Mouse (Mus musculus): ENCODE data around the gene Rap1a. TPM values are rescaled to one million over a fixed set of nuclear protein-coding genes. Genes with fewer than 3 reads are reported as not detected.

Gene Rap1a
- 82.1 and 83.4 TPM in 2 replicates for polyA plus RNA-seq (2016; fragmentation: Nextera tagmentation; extraction: Ambion mirVana)

GRCm38 (mm10) chr3:105801191-105802166 is at the start of gene Rap1a:
Gene Rap1a, minus strand, starts transcription at chr3:105801336.
- H3K4me1 ChIP-seq, result peaks cover 15% of the 10 kb centered on the region
- no peaks in the 10 kb centered on the region for H3K36me3 ChIP-seq
- H3K27ac ChIP-seq, result peak within 1 kb of the TSS; percentile 83
- H3K9ac ChIP-seq, result peak within 1 kb of the TSS; percentile 92
- WGBS, result 27% methylated on average over 32 of the region's 50 CpGs
- no peaks in the 10 kb centered on the region for H3K27me3 ChIP-seq
- peak within 1 kb of the TSS; percentile 66 for H3K4me2 ChIP-seq (replicated peaks)
- peak within 1 kb of the TSS; percentile 92 for H3K4me3 ChIP-seq
- H3K9me3 ChIP-seq, result no peaks in the 10 kb centered on the region
- ATAC-seq (ENCODE audit: insufficient number of reproducible peaks, insufficient read depth, low FRiP score, low TSS enrichment), result peak; percentile 90

DNA sequence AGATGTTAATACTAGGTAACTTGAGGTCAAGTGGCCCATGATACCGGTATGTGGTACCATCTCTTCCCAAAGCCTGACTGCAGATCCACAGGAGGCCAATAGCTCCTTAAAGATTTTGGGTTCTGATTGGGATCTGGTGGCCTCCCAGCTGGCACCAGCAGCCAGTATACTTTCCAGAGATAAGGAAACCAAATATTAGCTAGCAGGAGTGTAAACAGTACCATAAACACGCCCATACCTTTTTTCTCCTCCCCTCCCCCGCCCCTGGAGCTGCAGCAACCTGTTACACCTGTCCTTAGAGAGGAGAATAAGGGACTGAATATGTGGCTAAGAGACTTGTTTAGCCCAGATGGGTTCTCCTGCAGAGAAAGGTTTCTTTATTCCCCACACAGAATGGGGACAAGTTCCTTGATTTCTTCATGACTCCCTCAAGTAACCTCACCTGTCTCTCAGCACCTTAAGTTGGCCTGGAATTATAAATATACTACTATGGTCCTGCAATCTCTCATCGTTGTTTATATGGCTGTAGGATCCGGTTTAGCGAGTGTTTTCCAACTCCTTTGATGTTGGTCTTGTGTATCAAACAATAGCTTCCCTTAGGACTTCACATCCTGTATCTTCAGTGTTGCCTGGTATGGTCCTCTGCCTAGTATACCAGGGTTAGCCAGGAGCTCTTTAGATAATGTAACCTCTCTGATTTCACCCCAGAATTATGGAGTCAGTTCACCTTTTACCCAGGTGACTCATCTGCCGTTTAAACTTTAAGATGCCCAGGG is 45.3 kb upstream of the Rap1a start:
- H3K27ac ChIP-seq, result no peak overlapping the region
- H3K36me3 ChIP-seq, result no peaks in the 10 kb centered on the region
- H3K4me3 ChIP-seq, result no peak overlapping the region
- 72% methylated on average over 7 of the region's 7 CpGs for WGBS
- H3K4me2 ChIP-seq (replicated peaks), result no peak overlapping the region
- no peaks in the 10 kb centered on the region for H3K4me1 ChIP-seq
- H3K9ac ChIP-seq, result no peak overlapping the region
- H3K9me3 ChIP-seq, result no peaks in the 10 kb centered on the region
- ATAC-seq (ENCODE audit: insufficient number of reproducible peaks, insufficient read depth, low FRiP score, low TSS enrichment), result no peak
- no peaks in the 10 kb centered on the region for H3K27me3 ChIP-seq

- no peak overlapping the region for H3K4me3 ChIP-seq
- 86% methylated on average over 4 of the region's 4 CpGs for WGBS
- H3K27ac ChIP-seq, result no peak overlapping the region
- no peaks in the 10 kb centered on the region for H3K4me1 ChIP-seq
- no peaks in the 10 kb centered on the region for H3K27me3 ChIP-seq
- no peak for ATAC-seq (ENCODE audit: insufficient number of reproducible peaks, insufficient read depth, low FRiP score, low TSS enrichment)
- H3K9ac ChIP-seq, result no peak overlapping the region
- H3K9me3 ChIP-seq, result no peaks in the 10 kb centered on the region
- no peak overlapping the region for H3K4me2 ChIP-seq (replicated peaks)
- H3K36me3 ChIP-seq, result no peaks in the 10 kb centered on the region
These were observed 38.7 kb upstream of the Rap1a start for GRCm38 (mm10) chr3:105839836-105840235.

DNA sequence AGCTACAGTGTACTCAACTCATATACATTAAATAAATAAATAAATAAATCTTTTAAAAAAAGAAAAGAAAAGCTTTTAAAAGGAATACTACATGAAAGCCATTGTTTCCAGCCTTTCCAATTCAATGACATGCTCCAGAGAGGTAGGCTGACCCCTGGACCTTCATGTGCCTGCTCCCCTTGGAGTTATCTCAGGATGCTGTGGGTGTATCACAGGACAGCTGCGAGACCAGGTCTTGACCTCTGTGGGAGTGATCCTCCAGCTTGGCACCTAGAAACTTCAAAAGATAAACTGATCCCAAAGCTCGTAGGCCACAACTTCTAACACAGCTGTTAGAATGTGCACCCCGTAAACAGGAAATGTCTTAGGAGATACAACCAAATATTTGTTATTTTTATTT is 37.5 kb upstream of the Rap1a start:
- no peaks in the 10 kb centered on the region for H3K27me3 ChIP-seq
- no peaks in the 10 kb centered on the region for H3K9me3 ChIP-seq
- 81% methylated on average over 3 of the region's 3 CpGs for WGBS
- ATAC-seq (ENCODE audit: insufficient number of reproducible peaks, insufficient read depth, low FRiP score, low TSS enrichment), result no peak
- H3K4me3 ChIP-seq, result no peak overlapping the region
- no peak overlapping the region for H3K4me2 ChIP-seq (replicated peaks)
- H3K4me1 ChIP-seq, result no peaks in the 10 kb centered on the region
- no peak overlapping the region for H3K27ac ChIP-seq
- no peaks in the 10 kb centered on the region for H3K36me3 ChIP-seq
- no peak overlapping the region for H3K9ac ChIP-seq

- no peaks in the 10 kb centered on the region for H3K4me1 ChIP-seq
- 92% methylated on average over 3 of the region's 3 CpGs for WGBS
- no peaks in the 10 kb centered on the region for H3K36me3 ChIP-seq
- H3K27me3 ChIP-seq, result no peaks in the 10 kb centered on the region
- no peak for ATAC-seq (ENCODE audit: insufficient number of reproducible peaks, insufficient read depth, low FRiP score, low TSS enrichment)
- no peak overlapping the region for H3K4me2 ChIP-seq (replicated peaks)
- H3K27ac ChIP-seq, result no peak overlapping the region
- no peaks in the 10 kb centered on the region for H3K9me3 ChIP-seq
- H3K9ac ChIP-seq, result no peak overlapping the region
- H3K4me3 ChIP-seq, result no peak overlapping the region
These were observed 35.7 kb upstream of the Rap1a start for GRCm38 (mm10) chr3:105836883-105837282.

DNA sequence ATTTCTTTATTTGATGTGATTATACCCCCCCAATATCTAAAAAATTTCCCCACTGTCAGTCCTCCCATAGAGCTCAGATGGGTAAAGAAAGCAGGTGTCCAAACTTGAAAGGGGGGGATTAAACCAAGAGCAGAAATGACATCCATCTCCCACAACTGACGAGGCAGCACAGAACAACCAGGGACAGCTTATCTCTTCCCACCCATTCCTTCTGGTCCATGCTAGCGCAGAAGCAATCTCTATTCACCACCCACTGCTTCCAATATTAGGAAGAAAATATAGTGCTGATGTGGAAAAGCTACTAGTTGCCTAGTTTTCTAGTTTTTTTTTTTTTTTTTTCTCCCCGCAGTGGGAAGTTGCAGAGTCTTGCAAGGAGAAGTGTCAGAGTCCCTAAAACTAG is 34.7 kb upstream of the Rap1a start:
- no peaks in the 10 kb centered on the region for H3K27me3 ChIP-seq
- WGBS, result 76% methylated on average over 3 of the region's 3 CpGs
- no peak overlapping the region for H3K4me3 ChIP-seq
- ATAC-seq (ENCODE audit: insufficient number of reproducible peaks, insufficient read depth, low FRiP score, low TSS enrichment), result no peak
- H3K9me3 ChIP-seq, result no peaks in the 10 kb centered on the region
- no peaks in the 10 kb centered on the region for H3K36me3 ChIP-seq
- no peak overlapping the region for H3K9ac ChIP-seq
- H3K4me2 ChIP-seq (replicated peaks), result no peak overlapping the region
- no peaks in the 10 kb centered on the region for H3K4me1 ChIP-seq
- no peak overlapping the region for H3K27ac ChIP-seq

GRCm38 (mm10) chr3:105831584-105831983 is 30.4 kb upstream of the Rap1a start:
- Histone ChIP-seq H3K9me3 (no peaks in the 10 kb centered on the region), H3K4me3 (no peak overlapping the region), H3K27me3 (no peaks in the 10 kb centered on the region), H3K9ac (no peak overlapping the region), H3K27ac (no peak overlapping the region), H3K36me3 (no peaks in the 10 kb centered on the region), H3K4me2 (replicated peaks) (no peak overlapping the region), H3K4me1 (no peaks in the 10 kb centered on the region)
- no peak for ATAC-seq (ENCODE audit: insufficient number of reproducible peaks, insufficient read depth, low FRiP score, low TSS enrichment)
- WGBS, result 97% methylated on average over 3 of the region's 3 CpGs

DNA sequence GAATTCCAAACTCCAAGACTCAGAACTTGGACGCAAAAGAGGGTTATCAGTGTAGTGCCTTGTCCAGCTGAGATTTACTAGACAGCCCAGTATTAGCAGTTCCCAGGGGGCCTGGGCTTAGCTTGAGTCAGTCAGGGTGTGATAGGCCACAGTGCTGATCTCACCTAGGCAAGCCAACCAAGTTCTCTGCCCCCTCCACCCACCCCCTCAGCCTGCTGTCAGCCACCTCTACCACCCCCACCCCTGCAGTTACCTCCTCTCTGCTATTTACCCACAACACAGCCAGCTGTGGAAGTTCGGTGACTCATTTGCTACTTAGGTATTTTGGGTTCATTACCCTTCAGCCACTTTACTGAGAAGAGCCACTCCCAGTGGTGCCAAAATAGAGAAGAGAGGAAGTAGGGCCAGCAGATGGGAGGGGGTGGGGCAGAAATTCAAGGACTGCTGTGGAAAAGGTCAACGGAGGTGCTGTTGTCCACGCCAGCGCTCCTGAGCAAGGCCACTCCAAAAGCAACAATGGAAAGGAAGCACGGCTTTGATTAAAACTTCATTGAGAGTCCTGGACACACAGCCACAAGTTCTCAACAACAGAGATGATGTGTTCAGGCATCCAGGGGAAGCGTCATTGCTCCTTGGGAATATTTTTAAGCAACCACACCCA is 24.5 kb upstream of the Rap1a start:
- WGBS, result 55% methylated on average over 7 of the region's 7 CpGs
- H3K9ac ChIP-seq, result no peak overlapping the region
- no peak overlapping the region for H3K27ac ChIP-seq
- no peaks in the 10 kb centered on the region for H3K9me3 ChIP-seq
- H3K4me3 ChIP-seq, result no peak overlapping the region
- no peak for ATAC-seq (ENCODE audit: insufficient number of reproducible peaks, insufficient read depth, low FRiP score, low TSS enrichment)
- no peak overlapping the region for H3K4me2 ChIP-seq (replicated peaks)
- no peaks in the 10 kb centered on the region for H3K4me1 ChIP-seq
- no peaks in the 10 kb centered on the region for H3K27me3 ChIP-seq
- H3K36me3 ChIP-seq, result no peaks in the 10 kb centered on the region

DNA sequence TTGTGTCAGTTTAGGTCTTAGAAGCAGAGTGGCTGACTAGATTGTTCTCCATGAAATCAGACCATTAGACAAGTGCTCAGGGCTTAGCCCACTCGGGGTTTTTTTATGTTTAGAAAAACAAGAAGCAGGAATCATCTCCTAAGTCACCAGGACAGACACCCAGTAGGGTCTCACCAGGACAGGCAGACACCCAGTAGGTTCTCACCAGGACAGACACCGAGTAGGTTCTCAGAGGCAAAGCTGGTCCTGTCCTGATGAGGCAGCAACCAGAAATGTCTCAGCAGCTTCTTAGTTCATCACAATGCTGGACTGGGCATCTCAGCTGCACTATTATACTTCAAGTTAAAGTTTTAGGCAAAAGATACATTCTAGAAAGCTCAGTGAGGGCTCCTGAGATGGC is 23.6 kb upstream of the Rap1a start:
- no peak for ATAC-seq (ENCODE audit: insufficient number of reproducible peaks, insufficient read depth, low FRiP score, low TSS enrichment)
- no peak overlapping the region for H3K9ac ChIP-seq
- 55% methylated on average over 2 of the region's 2 CpGs for WGBS
- no peaks in the 10 kb centered on the region for H3K36me3 ChIP-seq
- no peak overlapping the region for H3K4me3 ChIP-seq
- H3K4me1 ChIP-seq, result no peaks in the 10 kb centered on the region
- no peaks in the 10 kb centered on the region for H3K27me3 ChIP-seq
- H3K9me3 ChIP-seq, result no peaks in the 10 kb centered on the region
- no peak overlapping the region for H3K4me2 ChIP-seq (replicated peaks)
- H3K27ac ChIP-seq, result no peak overlapping the region

- Histone ChIP-seq H3K9ac (no peak overlapping the region), H3K36me3 (no peaks in the 10 kb centered on the region), H3K27me3 (no peaks in the 10 kb centered on the region), H3K27ac (no peak overlapping the region), H3K4me1 (no peaks in the 10 kb centered on the region), H3K4me3 (no peak overlapping the region), H3K4me2 (replicated peaks) (no peak overlapping the region), H3K9me3 (no peaks in the 10 kb centered on the region)
- 46% methylated on average over 5 of the region's 5 CpGs for WGBS
- ATAC-seq (ENCODE audit: insufficient number of reproducible peaks, insufficient read depth, low FRiP score, low TSS enrichment), result no peak
These were observed 23.0 kb upstream of the Rap1a start for GRCm38 (mm10) chr3:105824103-105824502.

- H3K9ac ChIP-seq, result no peak overlapping the region
- H3K27ac ChIP-seq, result no peak overlapping the region
- H3K4me1 ChIP-seq, result no peaks in the 10 kb centered on the region
- H3K27me3 ChIP-seq, result no peaks in the 10 kb centered on the region
- H3K9me3 ChIP-seq, result no peaks in the 10 kb centered on the region
- no peak for ATAC-seq (ENCODE audit: insufficient number of reproducible peaks, insufficient read depth, low FRiP score, low TSS enrichment)
- H3K36me3 ChIP-seq, result no peaks in the 10 kb centered on the region
- H3K4me3 ChIP-seq, result no peak overlapping the region
- no peak overlapping the region for H3K4me2 ChIP-seq (replicated peaks)
These were observed 22.5 kb upstream of the Rap1a start for GRCm38 (mm10) chr3:105823609-105824008.

All from embryonic facial prominence, embryonic 12.5 days (tissue).